Mouse (Mus musculus) olfactory bulb, adult 2 months (tissue): ENCODE results near the gene Fez2.

Source experiments
- CTCF ChIP-seq: fragments of 200-500 bp; IDR thresholded peaks from 2 replicates; pipeline ENCODE4 v1.5.1; 2012; ENCODE audit warnings: low read depth, mild to moderate bottlenecking, low read length, moderate library complexity; ENCODE audit not compliant: insufficient read depth
- POLR2A ChIP-seq: fragments of 200-500 bp; IDR thresholded peaks from 2 replicates; pipeline ENCODE4 v1.6.1; 2012; ENCODE audit warnings: mild to moderate bottlenecking, low read depth, low read length, moderate library complexity; ENCODE audit not compliant: insufficient read depth

- TF ChIP-seq CTCF (no peak), POLR2A (no peak)
Observed at GRCm38 (mm10) chr17:78401713-78402112, 16.2 kb downstream of the Fez2 start.
